Mouse (Mus musculus): ENCODE measurements around the gene Nwd2. TPM values are rescaled to one million over a fixed set of nuclear protein-coding genes. Genes with fewer than 3 reads are reported as not detected.

Gene Nwd2
- not detected for total RNA-seq (2022)

- DNase-seq (ENCODE audit: low spot score): no peak
These were observed at the start of gene Nwd2 for GRCm38 (mm10) chr5:63649070-63649532. Gene Nwd2 (plus strand): TSS chr5:63649102.

- no peak for DNase-seq (ENCODE audit: low spot score)
These were observed 41.5 kb upstream of the Nwd2 start for GRCm38 (mm10) chr5:63607447-63607846.

GRCm38 (mm10) chr5:63616792-63617668 lies 31.9 kb upstream of the Nwd2 start:
- no peak for DNase-seq (ENCODE audit: low spot score)

GRCm38 (mm10) chr5:63624123-63624522 lies 24.8 kb upstream of the Nwd2 start:
- DNase-seq (ENCODE audit: low spot score): no peak

GRCm38 (mm10) chr5:63627832-63628530 lies 20.9 kb upstream of the Nwd2 start:
- no peak for DNase-seq (ENCODE audit: low spot score)

- no peak for DNase-seq (ENCODE audit: low spot score)
These were observed 20.4 kb upstream of the Nwd2 start for GRCm38 (mm10) chr5:63628531-63628871.

- DNase-seq (ENCODE audit: low spot score): no peak
These were observed 14.3 kb upstream of the Nwd2 start for GRCm38 (mm10) chr5:63634636-63635035.

GRCm38 (mm10) chr5:63648187-63648586 lies 715 bp upstream of the Nwd2 start:
- DNase-seq (ENCODE audit: low spot score): no peak

- no peak for DNase-seq (ENCODE audit: low spot score)
These were observed 897 bp downstream of the Nwd2 start for GRCm38 (mm10) chr5:63649533-63650464.

- no peak for DNase-seq (ENCODE audit: low spot score)
These were observed 2.9 kb downstream of the Nwd2 start for GRCm38 (mm10) chr5:63651813-63652212.

- DNase-seq (ENCODE audit: low spot score): no peak
These were observed 3.8 kb downstream of the Nwd2 start for GRCm38 (mm10) chr5:63652705-63653104.

- no peak for DNase-seq (ENCODE audit: low spot score)
These were observed 18.0 kb downstream of the Nwd2 start for GRCm38 (mm10) chr5:63666884-63667283.

- no peak for DNase-seq (ENCODE audit: low spot score)
These were observed 27.0 kb downstream of the Nwd2 start for GRCm38 (mm10) chr5:63675934-63676333.

GRCm38 (mm10) chr5:63689084-63689483 lies 40.2 kb downstream of the Nwd2 start:
- no peak for DNase-seq (ENCODE audit: low spot score)

- DNase-seq (ENCODE audit: low spot score): no peak
These were observed 47.9 kb downstream of the Nwd2 start for GRCm38 (mm10) chr5:63696784-63697183.

- DNase-seq (ENCODE audit: low spot score): no peak
These were observed 48.3 kb downstream of the Nwd2 start for GRCm38 (mm10) chr5:63697196-63697595.

GRCm38 (mm10) chr5:63728955-63729354 lies 80.1 kb downstream of the Nwd2 start:
- DNase-seq (ENCODE audit: low spot score): no peak

GRCm38 (mm10) chr5:63735521-63735920 lies 86.6 kb downstream of the Nwd2 start:
- no peak for DNase-seq (ENCODE audit: low spot score)

GRCm38 (mm10) chr5:63743426-63743825 lies 94.5 kb downstream of the Nwd2 start:
- no peak for DNase-seq (ENCODE audit: low spot score)

- no peak for DNase-seq (ENCODE audit: low spot score)
These were observed 99.4 kb downstream of the Nwd2 start for GRCm38 (mm10) chr5:63748299-63748698.

- DNase-seq (ENCODE audit: low spot score): no peak
These were observed 99.9 kb downstream of the Nwd2 start for GRCm38 (mm10) chr5:63748759-63749158.

Data from heart, adult 8-10 months (tissue).